Comparison of ENCODE assay signal across 11 mouse cellular contexts in the genomic region with DNA sequence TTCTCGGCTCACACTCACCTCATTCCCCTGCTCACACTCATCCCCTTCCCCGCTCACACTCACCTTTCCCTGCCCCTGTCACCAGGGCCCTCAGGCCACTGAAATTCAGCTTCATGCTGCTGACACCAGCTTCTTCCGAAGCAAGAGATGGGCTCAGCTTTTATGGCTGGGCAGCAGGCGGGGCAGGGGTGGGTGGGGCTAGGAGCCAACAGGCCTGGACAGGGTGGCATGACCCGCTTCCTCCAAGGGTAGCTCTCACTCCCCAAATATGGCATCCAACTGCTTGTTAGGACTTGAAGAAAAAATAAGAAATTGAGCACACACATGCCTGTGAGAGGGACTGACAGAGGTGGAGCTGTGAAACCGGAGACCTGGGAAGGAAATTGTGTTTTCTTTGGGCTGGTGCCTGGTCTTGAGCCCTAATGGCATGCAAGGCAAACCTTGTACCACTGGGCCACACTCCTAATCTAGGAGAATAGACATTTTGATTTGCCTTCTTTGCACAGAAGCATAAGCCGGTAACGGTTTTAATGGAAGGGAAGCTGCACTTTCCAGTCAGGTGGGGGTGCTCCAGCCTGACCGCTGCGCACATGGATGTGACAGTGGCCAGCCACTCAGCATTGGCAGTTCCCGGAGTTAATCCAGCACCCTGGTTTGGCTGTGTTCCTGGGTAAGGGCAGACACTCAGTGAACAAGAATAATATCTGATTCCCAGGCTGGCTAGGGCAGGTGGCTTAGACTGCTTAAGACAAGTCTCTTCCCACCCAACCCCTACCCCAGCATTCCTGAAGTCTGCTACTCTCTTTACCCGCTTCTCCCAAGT. TPM values are rescaled to one million over a fixed set of nuclear protein-coding genes. Genes with fewer than 3 reads are reported as not detected.
DNase-seq lines count a peak whose midpoint lies in the region; ATAC-seq lines count a peak whose summit lies in the region.
"Had no signal": no experiment of that assay in that cellular context is flagged by ENCODE, and none has a peak within 500 bp of the region (broad histone marks: within the 10 kb centered on the region; RNA-seq: fewer than 3 reads in every experiment).

A gene (minus strand): TSS at position 257 of the 823 bp plus-strand sequence.

- no peaks in the 10 kb centered on the region for H3K27me3 ChIP-seq in heart, embryonic 16.5 days (ENCODE audit: control insufficient read depth, insufficient read depth, low read length)
- H3K27me3 ChIP-seq in hindbrain, embryonic 10.5 days (ENCODE audit: insufficient read depth, poor library complexity, severe bottlenecking) = peaks cover 39% of the 10 kb centered on the region

- H3K9ac ChIP-seq in heart, embryonic 16.5 days (ENCODE audit: low read length) = no peak within 1 kb of the TSS
- H3K9ac ChIP-seq: liver, embryonic 14.5 days had no signal

- DNase-seq in gastrocnemius, postnatal 14 days = no peak
- no peak for DNase-seq in gastrocnemius, postnatal 4 days (ENCODE audit: low spot score in 2 of 2)
- peak; percentile 68 for DNase-seq in MN1 (ENCODE audit: low spot score)
- peak; percentile 54 for DNase-seq in lung, postnatal 10 days
- no peak for DNase-seq in ovary, postnatal 14 days (ENCODE audit: low spot score)
- DNase-seq in hindbrain, embryonic 10.5 days (ENCODE audit: low spot score) = no peak
- no peak for DNase-seq in frontal cortex, adult 2 months (ENCODE audit: extremely low spot score in 1 of 2, low spot score in 1 of 2)
- DNase-seq: adrenal gland, postnatal 25 days had no signal

- intact Hi-C loops in gastrocnemius, postnatal 14 days (cut with DNase I; ENCODE audit: low total_unique reads) = no loop called here

- H3K4me3 ChIP-seq in heart, embryonic 16.5 days (ENCODE audit: low read length) = no peak within 1 kb of the TSS
- H3K4me3 ChIP-seq in hindbrain, embryonic 10.5 days = no peak within 1 kb of the TSS

- no peaks in the 10 kb centered on the region for H3K9me3 ChIP-seq in heart, embryonic 16.5 days (replicated peaks; ENCODE audit: control insufficient read depth, low read length)
- H3K9me3 ChIP-seq in hindbrain, embryonic 10.5 days = no peaks in the 10 kb centered on the region

- ATAC-seq in heart, embryonic 16.5 days (replicated peaks; ENCODE audit: extremely low read depth, insufficient read depth, low FRiP score) = no peak
- ATAC-seq: hindbrain, postnatal 0 days had no signal

- 0 out of 2 replicates have a peak within 1 kb of the TSS, but pooled peaks have one; percentile 31 for H3K27ac ChIP-seq in heart, embryonic 16.5 days (ENCODE audit: low read length)
- no peak within 1 kb of the TSS for H3K27ac ChIP-seq in hindbrain, embryonic 10.5 days
- H3K27ac ChIP-seq: hindbrain, postnatal 0 days; liver, embryonic 14.5 days had no signal

- no peaks in the 10 kb centered on the region for H3K36me3 ChIP-seq in heart, embryonic 16.5 days (ENCODE audit: control insufficient read depth, insufficient read depth)
- H3K36me3 ChIP-seq in hindbrain, embryonic 10.5 days = no peaks in the 10 kb centered on the region

- peaks cover 2% of the 10 kb centered on the region; the same call in 1 of the 2 replicates for H3K4me1 ChIP-seq in heart, embryonic 16.5 days (ENCODE audit: control insufficient read depth, insufficient read depth, low read length)
- peaks cover 15% of the 10 kb centered on the region for H3K4me1 ChIP-seq in hindbrain, embryonic 10.5 days (replicated peaks)

- 56% methylated on average over 12 of the region's 12 CpGs for WGBS in heart, embryonic 16.5 days
- 81% methylated on average over 12 of the region's 12 CpGs for WGBS in hindbrain, embryonic 10.5 days

- H3K4me2 ChIP-seq in heart, embryonic 16.5 days (ENCODE audit: low read depth, low read length) = no peak within 1 kb of the TSS

RNA-seq across cellular contexts. Expression of the gene that starts here (rescaled TPM):
- total RNA-seq in gastrocnemius, postnatal 14 days (2021) = 10 to 100 TPM; 10.6 to 14.4 TPM
- total RNA-seq in gastrocnemius, postnatal 4 days (2021) = 10 to 100 TPM in 1 of 2 experiments, 1 to 10 TPM in 1; 9.5 to 10.4 TPM
- polyA plus RNA-seq in heart, embryonic 16.5 days (2015; fragmentation: Nextera tagmentation; extraction: Ambion mirVana) = 54.8 and 59.4 TPM in 2 replicates
- polyA plus RNA-seq in hindbrain, embryonic 10.5 days (2016; fragmentation: Nextera tagmentation; extraction: Ambion mirVana) = 1.6 and 2.1 TPM in 2 replicates
- polyA plus RNA-seq in frontal cortex, adult 2 months (2012; rRNA removed) = 5.0 and 17.1 TPM in 2 replicates

Comparison
In these comparisons a context has a peak if more than half of its experiments do, and no peak if none do; other contexts are left out.
1. DNase-seq: peak in MN1 (single experiment) and lung, postnatal 10 days (single experiment); none in gastrocnemius, postnatal 14 days (single experiment), gastrocnemius, postnatal 4 days (0 of 2), ovary, postnatal 14 days (single experiment), hindbrain, embryonic 10.5 days (single experiment) and frontal cortex, adult 2 months (0 of 2).